Mouse (Mus musculus): ENCODE results near the gene Mrpl24.

DNA sequence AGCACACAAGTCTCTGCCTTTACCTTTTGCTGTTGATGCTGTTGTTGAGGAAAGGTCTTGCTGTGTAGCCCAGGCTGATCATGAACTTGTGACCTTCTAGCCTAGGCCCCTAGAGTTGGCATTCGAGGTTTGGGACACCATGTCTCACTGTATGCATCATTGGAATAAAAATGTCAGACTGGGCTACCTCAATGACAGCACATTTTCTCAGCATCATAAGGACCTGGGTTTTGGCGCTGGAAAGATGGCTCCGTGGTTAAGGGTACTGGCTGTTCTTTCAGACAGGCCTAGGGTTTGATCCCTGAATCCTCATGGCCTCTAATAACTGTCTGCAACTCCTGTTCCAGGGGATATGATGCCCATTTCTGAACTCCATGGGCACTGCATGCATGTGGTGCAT lies 19.5 kb upstream of the Mrpl24 start:
- no peak for TF ChIP-seq MAX (IDR thresholded peaks at IDR 0.05)
- no peak for TF ChIP-seq CTCF (IDR thresholded peaks at IDR 0.05; ENCODE audit: control insufficient read depth, insufficient read depth, insufficient read length)
- no peak for TF ChIP-seq USF1 (IDR thresholded peaks at IDR 0.05; ENCODE audit: low read depth)

Measured in C2C12 (cell line).